Mouse (Mus musculus) bone marrow, adult 2 months (tissue): ENCODE measurements around the gene Tsc22d2.

Source experiments
- CTCF ChIP-seq: fragments of 200-500 bp; IDR thresholded peaks from 2 replicates; pipeline ENCODE4 v1.5.1; 2011; ENCODE audit warnings: low read length, control low read depth; ENCODE audit not compliant: control insufficient read depth, insufficient read depth
- POLR2A ChIP-seq: fragments of 200-500 bp; IDR thresholded peaks from 2 replicates; pipeline ENCODE4 v1.6.1; 2011; ENCODE audit warnings: low read depth, mild to moderate bottlenecking, control low read depth, low read length, borderline replicate concordance; ENCODE audit not compliant: control insufficient read depth

DNA sequence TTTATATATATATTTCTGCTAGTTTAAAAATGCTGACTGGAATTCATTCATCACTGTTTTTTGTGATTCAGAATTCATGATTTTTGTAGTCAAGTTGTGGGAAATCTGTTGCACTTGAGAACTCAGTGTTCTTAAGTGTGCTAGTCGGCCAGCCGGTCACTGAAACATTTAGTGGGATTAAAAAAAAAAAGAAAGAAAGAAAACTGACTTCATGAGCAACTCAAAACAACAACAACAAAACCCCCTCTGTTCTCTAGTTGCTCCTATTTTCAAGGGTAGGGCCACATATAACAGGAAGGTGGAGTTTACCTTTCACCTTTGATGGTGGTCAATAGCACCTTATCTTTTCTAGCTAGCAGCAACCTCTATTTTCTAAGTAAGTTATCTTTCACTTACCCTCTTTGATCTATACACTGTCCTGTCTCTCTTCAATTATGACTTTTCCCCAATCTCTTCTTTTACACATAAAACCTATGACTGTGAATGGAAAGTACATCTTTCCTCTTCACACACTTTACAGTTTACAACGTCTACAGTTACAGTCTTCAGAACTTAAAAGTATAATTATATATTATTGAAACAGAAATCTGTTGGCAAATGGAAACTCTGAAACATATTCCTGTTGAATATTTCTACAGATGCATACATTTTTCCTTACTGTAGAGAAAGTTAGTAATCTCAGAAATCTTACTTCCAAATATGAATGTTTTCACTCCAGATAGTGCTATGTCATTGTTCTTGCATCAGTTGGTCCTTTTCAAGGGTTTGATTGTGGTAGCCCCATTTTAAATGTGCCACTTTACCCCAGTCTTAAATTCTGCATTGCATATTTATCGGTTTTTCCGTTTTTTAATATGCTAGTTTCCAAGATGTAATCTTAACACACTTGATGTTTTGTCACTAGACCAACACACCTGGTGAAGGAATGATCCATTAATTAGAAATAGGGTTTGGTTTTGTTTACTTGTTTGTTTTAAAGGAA is 4.5 kb downstream of the Tsc22d2 start:
- TF ChIP-seq POLR2A, result no peak
- TF ChIP-seq CTCF, result no peak
